Mouse (Mus musculus): Measurements from ENCODE around the gene Tmx2.

- TF ChIP-seq POLR2A (IDR thresholded peaks at IDR 0.05; ENCODE audit: control insufficient read depth in 1 of 2, insufficient read depth in 1 of 2, low read depth in 1 of 2, low read length in 2 of 2, poor library complexity in 1 of 2): peak in 1 of 2 experiments; percentile 61; a peak in 3 of 4 replicates
- TF ChIP-seq CTCF (IDR thresholded peaks at IDR 0.05 in 2 of 3, conservative IDR thresholded peaks at IDR 0.05 in 1 of 3; ENCODE audit: control insufficient read depth in 1 of 3, insufficient read depth in 1 of 3, low read depth in 2 of 3, low read length in 3 of 3, poor library complexity in 1 of 3, severe bottlenecking in 1 of 3): no peak
- no peak for TF ChIP-seq POLR2AphosphoS5 (IDR thresholded peaks at IDR 0.05; ENCODE audit: borderline replicate concordance, low read depth, low read length)
- TF ChIP-seq EP300 (IDR thresholded peaks at IDR 0.05; ENCODE audit: low read depth in 1 of 2, low read length in 2 of 2): no peak
- TF ChIP-seq ZKSCAN1 (IDR thresholded peaks at IDR 0.05; ENCODE audit: low read depth, low read length): peak; percentile 68; the same call in 1 of the 2 replicates
- no peak for TF ChIP-seq JUND (IDR thresholded peaks at IDR 0.05; ENCODE audit: low read depth, low read length)
Measured at GRCm38 (mm10) chr2:84715562-84716361, 36.8 kb upstream of the Tmx2 start.

Measured in MEL (cell line).